Mouse (Mus musculus): ENCODE data around the gene Tor1aip1.

GRCm38 (mm10) chr1:156076474-156076873 lies 40.2 kb upstream of the Tor1aip1 start:
- no peak for TF ChIP-seq POLR2A (IDR thresholded peaks at IDR 0.05; ENCODE audit: control insufficient read depth in 1 of 2, insufficient read depth in 1 of 2, low read depth in 1 of 2, low read length in 2 of 2, poor library complexity in 1 of 2)
- TF ChIP-seq SIN3A (IDR thresholded peaks at IDR 0.05; ENCODE audit: low read length), result no peak
- TF ChIP-seq CTCF (IDR thresholded peaks at IDR 0.05 in 2 of 3, conservative IDR thresholded peaks at IDR 0.05 in 1 of 3; ENCODE audit: control insufficient read depth in 1 of 3, insufficient read depth in 1 of 3, low read depth in 2 of 3, low read length in 3 of 3, poor library complexity in 1 of 3, severe bottlenecking in 1 of 3), result no peak
- TF ChIP-seq HCFC1 (IDR thresholded peaks at IDR 0.05; ENCODE audit: low read depth, low read length), result no peak
- no peak for TF ChIP-seq CHD1 (IDR thresholded peaks at IDR 0.05; ENCODE audit: low read depth, low read length)
- no peak for TF ChIP-seq EP300 (IDR thresholded peaks at IDR 0.05; ENCODE audit: low read depth in 1 of 2, low read length in 2 of 2)
- TF ChIP-seq MAX (IDR thresholded peaks at IDR 0.05; ENCODE audit: low read length), result no peak
- TF ChIP-seq GATA1 (IDR thresholded peaks at IDR 0.05; ENCODE audit: low read depth, low read length), result no peak
